Mouse (Mus musculus) embryonic facial prominence, embryonic 13.5 days (tissue): ENCODE measurements around the gene Ly6g6e. TPM values are rescaled to one million over a fixed set of nuclear protein-coding genes. Genes with fewer than 3 reads are reported as not detected.

ENCODE experiments used
- ATAC-seq: fragments of 200-750 bp; cut with Nextera tagmentation; 2 replicates; pipeline ENCODE4 v1.8.0; 2017; ENCODE audit warnings: low read depth; ENCODE audit not compliant: insufficient number of reproducible peaks, insufficient read depth, low FRiP score, low TSS enrichment
- H3K27ac ChIP-seq: fragments of 300-500 bp; sonication (generic); 2 replicates; pipeline ENCODE4 v1.5.1; 2015; ENCODE audit warnings: moderate library complexity, mild to moderate bottlenecking, inconsistent platforms
- H3K27me3 ChIP-seq: fragments of 300-500 bp; sonication (generic); 2 replicates; pipeline ENCODE4 v1.6.1; 2015; ENCODE audit warnings: mild to moderate bottlenecking, inconsistent platforms
- H3K36me3 ChIP-seq: fragments of 300-500 bp; sonication (generic); 2 replicates; pipeline ENCODE4 v1.6.1; 2015; ENCODE audit warnings: mild to moderate bottlenecking, inconsistent platforms
- H3K4me1 ChIP-seq: fragments of 300-500 bp; sonication (generic); 2 replicates; pipeline ENCODE4 v1.6.1; 2015; ENCODE audit warnings: inconsistent platforms
- H3K4me2 ChIP-seq: fragments of 300-500 bp; sonication (generic); 2 replicates; pipeline ENCODE4 v1.6.1; 2015; ENCODE audit warnings: moderate library complexity, mild to moderate bottlenecking, inconsistent platforms
- H3K4me3 ChIP-seq: fragments of 300-500 bp; sonication (generic); 2 replicates; pipeline ENCODE4 v1.5.1; 2015; ENCODE audit warnings: mild to moderate bottlenecking, inconsistent platforms
- H3K9ac ChIP-seq: fragments of 300-500 bp; sonication (generic); 2 replicates; pipeline ENCODE4 v1.6.1; 2015; ENCODE audit warnings: mild to moderate bottlenecking, inconsistent platforms
- H3K9me3 ChIP-seq: fragments of 300-500 bp; sonication (generic); 2 replicates; pipeline ENCODE4 v1.6.1; 2016; ENCODE audit warnings: inconsistent platforms
- WGBS: fragments of 180-500 bp; shearing (Covaris S2); methylation state at CpG from one replicate; pipeline ENCODE4 v1.1.7; 2015; ENCODE audit warnings: mixed read lengths; 5-methylcytosine and 5-hydroxymethylcytosine counted together
- polyA plus RNA-seq: library from polyadenylated mRNA; unstranded; fragments of >200 nt; fragmentation: Nextera tagmentation; extraction: Ambion mirVana; gene quantifications from 2 replicates; pipeline ENCODE4 v1.2.1, GENCODE M21; 2015

Gene Ly6g6e
- polyA plus RNA-seq, 1 experiment from 2014 or later, result 4.9 TPM

GRCm38 (mm10) chr17:35043794-35044193 lies 32.9 kb upstream of the Ly6g6e start:
- no peak overlapping the region for H3K27ac ChIP-seq
- no peak for ATAC-seq
- peaks cover 32% of the 10 kb centered on the region for H3K4me1 ChIP-seq
- no peaks in the 10 kb centered on the region for H3K9me3 ChIP-seq
- H3K36me3 ChIP-seq, result no peaks in the 10 kb centered on the region
- H3K9ac ChIP-seq, result 0 out of 2 replicates have a peak overlapping the region, but pooled peaks have one; percentile 2
- no peaks in the 10 kb centered on the region for H3K27me3 ChIP-seq
- no peak overlapping the region for H3K4me3 ChIP-seq
- 86% methylated on average over 4 of the region's 4 CpGs for WGBS
- H3K4me2 ChIP-seq, result no peak overlapping the region

- Histone ChIP-seq H3K9me3 (no peaks in the 10 kb centered on the region), H3K4me1 (peaks cover 44% of the 10 kb centered on the region), H3K4me3 (peak overlapping the region; percentile 55), H3K36me3 (no peaks in the 10 kb centered on the region), H3K27me3 (no peaks in the 10 kb centered on the region), H3K4me2 (peak overlapping the region; percentile 95), H3K27ac (0 out of 2 replicates have a peak overlapping the region, but pooled peaks have one; percentile 86), H3K9ac (no peak overlapping the region; the same call in 1 of the 2 replicates)
- WGBS, result 82% methylated on average over 7 of the region's 7 CpGs
- ATAC-seq, result no peak
These were observed 31.5 kb upstream of the Ly6g6e start for GRCm38 (mm10) chr17:35044904-35045806.

GRCm38 (mm10) chr17:35045807-35046680 lies 30.7 kb upstream of the Ly6g6e start:
- peak overlapping the region; percentile 86 for H3K27ac ChIP-seq
- H3K36me3 ChIP-seq, result no peaks in the 10 kb centered on the region
- WGBS, result 6% methylated on average over 39 of the region's 48 CpGs
- H3K9me3 ChIP-seq, result no peaks in the 10 kb centered on the region
- peak; percentile 69 for ATAC-seq
- peaks cover 44% of the 10 kb centered on the region for H3K4me1 ChIP-seq
- peak overlapping the region; percentile 89 for H3K9ac ChIP-seq
- peak overlapping the region; percentile 55 for H3K4me3 ChIP-seq
- no peaks in the 10 kb centered on the region for H3K27me3 ChIP-seq
- peak overlapping the region; percentile 95 for H3K4me2 ChIP-seq

GRCm38 (mm10) chr17:35046681-35047455 lies 29.8 kb upstream of the Ly6g6e start, which contains the start of gene Msh5:
TSS of gene Msh5 (minus strand) at chr17:35046745.
- Histone ChIP-seq H3K4me1 (peaks cover 48% of the 10 kb centered on the region), H3K4me3 (peak within 1 kb of the TSS; percentile 55), H3K9me3 (no peaks in the 10 kb centered on the region), H3K27me3 (no peaks in the 10 kb centered on the region), H3K9ac (peak within 1 kb of the TSS; percentile 89), H3K27ac (peak within 1 kb of the TSS; percentile 99), H3K4me2 (peak within 1 kb of the TSS; percentile 95), H3K36me3 (no peaks in the 10 kb centered on the region)
- 3% methylated on average over 33 of the region's 33 CpGs for WGBS
- ATAC-seq, result peak; percentile 97

- H3K4me2 ChIP-seq, result no peak overlapping the region
- H3K27ac ChIP-seq, result peak overlapping the region; percentile 99
These were observed 29.0 kb upstream of the Ly6g6e start for GRCm38 (mm10) chr17:35047688-35048087.

GRCm38 (mm10) chr17:35048149-35048931 lies 28.4 kb upstream of the Ly6g6e start:
- no peak for ATAC-seq

More at GRCm38 (mm10) chr17:35047688-35048087, 29.0 kb upstream of the Ly6g6e start:
- ATAC-seq, result no peak
- Histone ChIP-seq H3K4me1 (peaks cover 56% of the 10 kb centered on the region), H3K4me3 (no peak overlapping the region), H3K9me3 (no peaks in the 10 kb centered on the region), H3K9ac (no peak overlapping the region), H3K27me3 (no peaks in the 10 kb centered on the region), H3K36me3 (peaks cover 5% of the 10 kb centered on the region)
- WGBS, result 62% methylated on average over 1 of the region's 1 CpGs

GRCm38 (mm10) chr17:35048932-35049440 lies 27.7 kb upstream of the Ly6g6e start:
- H3K27ac ChIP-seq, result peak overlapping the region; percentile 99
- H3K36me3 ChIP-seq, result peaks cover 18% of the 10 kb centered on the region
- no peak overlapping the region for H3K4me3 ChIP-seq
- H3K9ac ChIP-seq, result peak overlapping the region; percentile 89; the same call in 1 of the 2 replicates
- no peak for ATAC-seq
- H3K27me3 ChIP-seq, result no peaks in the 10 kb centered on the region
- H3K9me3 ChIP-seq, result no peaks in the 10 kb centered on the region
- 70% methylated on average over 5 of the region's 5 CpGs for WGBS
- H3K4me2 ChIP-seq, result peak overlapping the region; percentile 92
- H3K4me1 ChIP-seq, result peaks cover 59% of the 10 kb centered on the region

More at GRCm38 (mm10) chr17:35048149-35048931, 28.4 kb upstream of the Ly6g6e start:
- no peak overlapping the region; the same call in 1 of the 2 replicates for H3K4me3 ChIP-seq
- 40% methylated on average over 11 of the region's 11 CpGs for WGBS
- H3K27ac ChIP-seq, result peak overlapping the region; percentile 99
- H3K36me3 ChIP-seq, result peaks cover 12% of the 10 kb centered on the region
- H3K4me1 ChIP-seq, result peaks cover 59% of the 10 kb centered on the region
- H3K4me2 ChIP-seq, result peak overlapping the region; percentile 22
- H3K9me3 ChIP-seq, result no peaks in the 10 kb centered on the region
- H3K27me3 ChIP-seq, result no peaks in the 10 kb centered on the region
- no peak overlapping the region for H3K9ac ChIP-seq

- peak within 1 kb of the TSS; percentile 67 for H3K4me3 ChIP-seq
These were observed 27.1 kb upstream of the Ly6g6e start, which contains the start of gene Clic1 for GRCm38 (mm10) chr17:35049561-35050016. TSS of gene Clic1 (plus strand) at chr17:35049966.

GRCm38 (mm10) chr17:35050126-35050750 lies 26.5 kb upstream of the Ly6g6e start:
- peak overlapping the region; percentile 92 for H3K4me2 ChIP-seq
- peak overlapping the region; percentile 67 for H3K4me3 ChIP-seq
- peaks cover 57% of the 10 kb centered on the region for H3K4me1 ChIP-seq
- WGBS, result 0% methylated on average over 27 of the region's 27 CpGs
- H3K9ac ChIP-seq, result peak overlapping the region; percentile 89
- no peak for ATAC-seq
- H3K27ac ChIP-seq, result peak overlapping the region; percentile 99
- peaks cover 29% of the 10 kb centered on the region for H3K36me3 ChIP-seq
- H3K9me3 ChIP-seq, result no peaks in the 10 kb centered on the region
- no peaks in the 10 kb centered on the region for H3K27me3 ChIP-seq

More at GRCm38 (mm10) chr17:35049561-35050016, 27.1 kb upstream of the Ly6g6e start, which contains the start of gene Clic1:
- peaks cover 24% of the 10 kb centered on the region for H3K36me3 ChIP-seq
- peak within 1 kb of the TSS; percentile 89 for H3K9ac ChIP-seq
- H3K4me1 ChIP-seq, result peaks cover 59% of the 10 kb centered on the region
- H3K27me3 ChIP-seq, result no peaks in the 10 kb centered on the region
- 3% methylated on average over 11 of the region's 11 CpGs for WGBS
- H3K9me3 ChIP-seq, result no peaks in the 10 kb centered on the region
- ATAC-seq, result peak; percentile 32; the same call in 1 of the 2 replicates
- peak within 1 kb of the TSS; percentile 92 for H3K4me2 ChIP-seq
- H3K27ac ChIP-seq, result peak within 1 kb of the TSS; percentile 99
